Mouse (Mus musculus): ENCODE measurements around the gene E2f2. TPM values are rescaled to one million over a fixed set of nuclear protein-coding genes. Genes with fewer than 3 reads are reported as not detected.

E2f2 gene
- polyA plus RNA-seq, 1 experiment from 2014 or later, result 8.7 TPM

DNA sequence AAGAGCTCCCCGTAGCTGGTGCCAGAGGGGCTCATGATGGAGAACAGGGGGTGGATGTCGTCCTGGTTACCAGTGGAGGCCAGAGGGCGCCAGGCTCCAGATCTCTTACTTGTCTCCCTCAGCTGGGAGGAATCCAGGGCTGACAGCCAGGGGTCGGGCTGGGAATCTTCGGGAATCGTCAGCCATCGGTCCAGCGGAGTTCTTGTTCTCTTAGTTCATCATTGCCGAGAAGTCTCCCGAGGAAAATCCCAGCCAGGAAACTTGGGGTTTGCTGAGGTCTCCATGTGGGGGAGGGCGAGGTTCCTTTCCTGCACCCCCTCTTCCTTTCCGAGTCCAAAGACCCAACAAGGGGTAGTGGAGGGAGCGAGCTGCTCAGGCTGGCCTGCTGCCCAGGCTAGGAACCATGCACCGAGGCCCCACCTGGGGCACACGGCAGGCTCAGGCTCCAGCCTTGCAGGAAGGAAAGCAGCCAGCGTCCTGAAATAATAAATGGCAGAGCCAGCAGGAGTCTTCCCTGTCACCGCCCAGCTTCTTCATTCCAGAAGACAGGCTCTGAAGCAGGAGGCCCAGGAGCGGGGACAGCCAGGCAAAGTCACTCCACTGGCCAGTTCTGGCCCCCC is 46.5 kb downstream of the E2f2 start:
- peaks cover 13% of the 10 kb centered on the region for H3K36me3 ChIP-seq
- 6% methylated on average over 18 of the region's 18 CpGs for WGBS
- peak overlapping the region; percentile 91 for H3K27ac ChIP-seq

DNA sequence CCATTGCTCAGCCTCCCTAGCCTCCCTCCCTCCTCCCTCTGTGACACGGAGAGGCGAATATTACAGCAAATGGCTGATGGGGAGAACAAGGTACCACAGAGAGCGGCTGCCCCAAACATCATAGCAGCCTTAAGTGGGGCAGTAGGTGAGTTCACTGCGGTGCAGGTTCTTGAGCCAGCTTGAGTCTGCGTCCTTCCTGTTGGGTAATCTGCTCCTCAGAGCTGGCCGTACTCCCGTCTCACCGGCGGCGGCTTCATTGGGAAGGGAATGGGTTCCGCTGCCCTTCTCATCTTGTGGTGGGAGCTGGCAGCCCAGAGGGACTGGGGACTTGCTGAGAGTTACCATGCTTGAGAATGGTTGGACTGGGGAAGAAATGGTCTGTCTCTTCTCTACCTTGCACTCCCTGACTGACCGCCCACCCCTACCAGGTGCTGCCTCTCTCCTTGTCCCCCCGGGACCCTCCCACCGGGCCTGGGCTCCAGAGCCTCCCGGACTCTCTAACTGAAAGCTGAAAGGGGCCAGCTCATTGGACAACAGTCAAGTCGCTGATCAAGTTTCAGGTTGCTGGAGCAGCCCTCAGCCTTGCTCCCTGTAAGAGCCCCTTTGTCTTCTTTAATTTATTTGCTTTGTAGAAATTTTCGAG is 48.1 kb downstream of the E2f2 start:
- peak overlapping the region; percentile 72 for H3K27ac ChIP-seq
- H3K4me2 ChIP-seq (replicated peaks), result peak overlapping the region; percentile 57
- H3K4me1 ChIP-seq, result peaks cover 64% of the 10 kb centered on the region
- H3K36me3 ChIP-seq, result 0 out of 2 replicates have a peak, but pooled peaks cover under 1% of the 10 kb centered on the region
- ATAC-seq (ENCODE audit: low FRiP score, low read depth), result peak; percentile 66
- H3K9ac ChIP-seq, result peak overlapping the region; percentile 25; the same call in 1 of the 2 replicates
- H3K4me3 ChIP-seq, result peak overlapping the region; percentile 22
- 6% methylated on average over 16 of the region's 17 CpGs for WGBS
- no peaks in the 10 kb centered on the region for H3K27me3 ChIP-seq
- no peaks in the 10 kb centered on the region for H3K9me3 ChIP-seq

More for the DNA sequence above, 46.5 kb downstream of the E2f2 start:
- peak overlapping the region; percentile 15 for H3K4me3 ChIP-seq
- no peaks in the 10 kb centered on the region for H3K27me3 ChIP-seq
- no peaks in the 10 kb centered on the region for H3K9me3 ChIP-seq
- H3K9ac ChIP-seq, result peak overlapping the region; percentile 36
- H3K4me1 ChIP-seq, result peaks cover 61% of the 10 kb centered on the region
- peak; percentile 81 for ATAC-seq (ENCODE audit: low FRiP score, low read depth)
- peak overlapping the region; percentile 54 for H3K4me2 ChIP-seq (replicated peaks)

DNA sequence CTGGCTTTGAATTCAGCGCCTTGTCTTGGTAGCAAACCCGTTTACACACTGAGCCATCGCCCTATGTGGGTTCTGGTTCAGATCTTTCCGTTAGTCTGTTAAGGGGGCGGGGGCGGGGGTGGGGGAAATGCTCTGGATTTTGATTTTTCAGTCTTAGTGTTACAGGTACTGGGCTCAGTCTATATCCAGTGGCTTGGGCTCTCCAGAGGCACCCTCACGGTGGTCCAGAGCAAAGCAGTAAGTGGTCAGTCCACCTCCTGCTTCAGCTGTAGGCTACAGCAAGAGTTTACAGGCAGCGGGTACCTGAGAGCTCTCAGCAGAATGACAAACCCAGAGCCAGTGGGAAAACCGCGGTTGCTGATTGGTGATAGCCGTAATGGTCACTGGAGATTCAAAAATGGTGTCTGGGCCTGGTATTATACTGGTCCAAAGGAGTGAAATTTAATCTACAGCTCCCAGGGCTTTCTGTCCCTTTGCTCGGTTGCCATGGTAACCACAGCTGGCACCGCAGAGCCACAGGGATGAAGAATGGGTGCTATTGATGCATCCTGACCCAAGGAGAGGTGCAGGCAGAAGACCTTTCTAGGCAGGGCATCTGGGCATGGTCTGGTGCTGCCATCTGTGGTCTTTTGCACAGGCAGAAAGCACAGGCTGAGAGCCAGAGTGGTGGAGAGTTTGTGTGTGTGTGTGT is 51.5 kb downstream of the E2f2 start:
- peak overlapping the region; percentile 35; the same call in 1 of the 2 replicates for H3K9ac ChIP-seq
- H3K27ac ChIP-seq, result no peak overlapping the region
- 71% methylated on average over 13 of the region's 13 CpGs for WGBS

DNA sequence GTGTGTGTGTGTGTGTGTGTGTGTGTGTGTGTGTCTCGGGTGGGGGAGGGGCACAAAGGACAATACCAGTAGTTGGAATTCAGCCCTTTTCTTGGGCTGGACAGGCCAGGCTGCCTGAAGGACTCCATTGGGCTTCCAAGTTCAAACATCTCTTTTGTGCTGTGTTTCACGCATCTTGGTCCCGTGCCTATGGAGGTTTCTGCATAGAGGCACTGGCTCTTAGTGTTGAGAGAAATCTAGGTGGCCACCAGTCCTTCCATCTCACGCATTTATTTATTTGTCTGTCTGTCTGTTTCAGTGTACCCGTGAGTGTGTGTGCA is 52.0 kb downstream of the E2f2 start:
- Histone ChIP-seq H3K9me3 (no peaks in the 10 kb centered on the region), H3K27ac (no peak overlapping the region), H3K36me3 (peaks cover 14% of the 10 kb centered on the region), H3K27me3 (no peaks in the 10 kb centered on the region), H3K4me2 (replicated peaks) (no peak overlapping the region), H3K4me3 (no peak overlapping the region), H3K4me1 (peaks cover 33% of the 10 kb centered on the region), H3K9ac (no peak overlapping the region)
- ATAC-seq (ENCODE audit: low FRiP score, low read depth), result no peak
- 69% methylated on average over 5 of the region's 5 CpGs for WGBS

More for the DNA sequence above, 51.5 kb downstream of the E2f2 start:
- Histone ChIP-seq H3K36me3 (peaks cover 9% of the 10 kb centered on the region), H3K4me3 (no peak overlapping the region), H3K27me3 (no peaks in the 10 kb centered on the region), H3K9me3 (no peaks in the 10 kb centered on the region), H3K4me2 (replicated peaks) (no peak overlapping the region), H3K4me1 (peaks cover 38% of the 10 kb centered on the region)
- no peak for ATAC-seq (ENCODE audit: low FRiP score, low read depth)

DNA sequence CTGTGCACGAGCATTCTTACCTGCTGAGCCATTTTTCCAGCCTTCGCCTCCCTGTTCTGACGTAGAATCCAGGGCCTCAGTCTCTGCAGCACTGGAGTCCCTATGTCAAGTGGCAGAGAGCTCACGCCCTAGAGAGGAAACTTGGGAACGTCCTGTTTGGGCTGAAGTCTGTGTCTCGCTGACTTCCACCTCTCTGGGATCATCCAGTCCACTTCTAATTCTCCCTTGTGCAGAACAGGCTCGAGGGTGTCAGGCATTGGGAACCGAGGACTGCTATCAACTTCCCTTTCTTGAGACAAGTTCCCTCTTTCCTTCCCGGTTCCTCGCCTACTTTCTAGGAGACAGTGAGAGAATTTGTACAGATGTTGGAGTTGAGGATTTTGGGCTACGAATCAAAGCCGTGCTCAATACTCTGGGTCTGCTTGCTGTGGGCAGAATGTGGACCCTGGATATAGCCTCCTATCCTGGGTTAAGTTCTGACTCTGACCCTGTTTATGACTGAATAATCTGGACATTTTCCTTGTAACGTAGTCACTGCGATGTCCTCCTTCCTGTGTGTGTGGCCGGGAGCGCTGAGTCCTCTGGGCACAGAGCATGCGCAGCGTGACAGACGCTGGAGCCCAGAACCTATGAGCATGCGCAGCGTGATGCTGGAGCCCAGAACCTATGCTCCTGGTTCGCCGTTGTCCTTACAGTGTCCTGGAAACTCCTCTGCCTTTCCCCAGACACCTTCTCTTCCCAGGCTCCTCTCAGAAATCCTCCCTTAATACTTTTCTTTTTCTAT is 52.7 kb downstream of the E2f2 start:
- H3K27me3 ChIP-seq, result no peaks in the 10 kb centered on the region
- H3K9ac ChIP-seq, result no peak overlapping the region
- no peak for ATAC-seq (ENCODE audit: low FRiP score, low read depth)
- H3K4me1 ChIP-seq, result peaks cover 26% of the 10 kb centered on the region
- no peaks in the 10 kb centered on the region for H3K9me3 ChIP-seq
- H3K27ac ChIP-seq, result no peak overlapping the region
- no peak overlapping the region for H3K4me2 ChIP-seq (replicated peaks)
- H3K4me3 ChIP-seq, result no peak overlapping the region
- H3K36me3 ChIP-seq, result peaks cover 21% of the 10 kb centered on the region
- 81% methylated on average over 23 of the region's 23 CpGs for WGBS

DNA sequence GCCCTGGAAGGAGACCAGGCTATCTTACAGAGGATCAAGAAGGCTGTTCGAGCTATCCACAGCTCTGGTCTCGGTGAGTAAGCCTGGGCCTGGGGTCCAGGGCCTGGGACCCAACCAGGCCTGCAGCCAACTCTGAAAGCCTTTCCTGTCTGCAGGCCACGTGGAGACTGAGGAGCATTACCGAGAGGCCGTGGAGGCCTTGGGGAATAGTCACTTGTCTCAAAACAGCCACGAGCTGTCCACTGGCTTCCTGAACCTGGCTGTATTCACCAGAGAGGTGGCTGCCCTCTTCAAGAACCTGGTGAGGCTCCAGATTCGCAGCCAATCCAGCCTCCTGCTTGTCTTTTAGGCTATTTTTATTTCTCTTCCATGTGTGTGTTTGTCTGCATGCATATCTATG is 55.2 kb downstream of the E2f2 start:
- no peak overlapping the region for H3K4me3 ChIP-seq
- H3K4me2 ChIP-seq (replicated peaks), result no peak overlapping the region
- no peak overlapping the region for H3K27ac ChIP-seq
- WGBS, result 76% methylated on average over 7 of the region's 7 CpGs
- peaks cover 28% of the 10 kb centered on the region for H3K36me3 ChIP-seq
- H3K9me3 ChIP-seq, result no peaks in the 10 kb centered on the region
- no peaks in the 10 kb centered on the region for H3K27me3 ChIP-seq
- H3K9ac ChIP-seq, result no peak overlapping the region
- ATAC-seq (ENCODE audit: low FRiP score, low read depth), result no peak
- H3K4me1 ChIP-seq, result peaks cover 13% of the 10 kb centered on the region; the same call in 1 of the 2 replicates

DNA sequence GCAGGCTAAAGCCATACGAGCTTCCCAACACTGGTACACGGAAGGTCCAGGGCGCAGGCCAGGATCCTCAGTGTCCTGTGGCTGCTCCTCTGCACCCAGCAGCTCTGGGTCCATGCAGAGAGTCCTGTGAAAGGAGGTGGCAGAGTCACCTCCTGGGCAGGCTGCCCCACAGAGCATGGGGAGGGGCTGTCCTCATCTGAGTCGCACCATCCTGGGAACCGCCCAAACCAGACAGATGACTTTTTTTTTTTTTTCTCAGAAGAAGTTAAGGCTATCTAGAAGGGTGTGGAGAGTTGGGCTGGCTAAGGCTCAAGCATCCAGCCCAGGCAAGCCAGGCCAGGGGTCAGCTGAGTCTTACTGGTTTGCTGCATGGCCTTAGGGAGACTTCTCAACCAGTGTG is 56.4 kb downstream of the E2f2 start:
- H3K9ac ChIP-seq, result no peak overlapping the region
- H3K27ac ChIP-seq, result no peak overlapping the region
- H3K9me3 ChIP-seq, result no peaks in the 10 kb centered on the region
- H3K27me3 ChIP-seq, result no peaks in the 10 kb centered on the region
- ATAC-seq (ENCODE audit: low FRiP score, low read depth), result no peak
- WGBS, result 72% methylated on average over 5 of the region's 5 CpGs
- H3K36me3 ChIP-seq, result peaks cover 34% of the 10 kb centered on the region
- peaks cover 9% of the 10 kb centered on the region; the same call in 1 of the 2 replicates for H3K4me1 ChIP-seq
- no peak overlapping the region for H3K4me2 ChIP-seq (replicated peaks)
- no peak overlapping the region for H3K4me3 ChIP-seq

DNA sequence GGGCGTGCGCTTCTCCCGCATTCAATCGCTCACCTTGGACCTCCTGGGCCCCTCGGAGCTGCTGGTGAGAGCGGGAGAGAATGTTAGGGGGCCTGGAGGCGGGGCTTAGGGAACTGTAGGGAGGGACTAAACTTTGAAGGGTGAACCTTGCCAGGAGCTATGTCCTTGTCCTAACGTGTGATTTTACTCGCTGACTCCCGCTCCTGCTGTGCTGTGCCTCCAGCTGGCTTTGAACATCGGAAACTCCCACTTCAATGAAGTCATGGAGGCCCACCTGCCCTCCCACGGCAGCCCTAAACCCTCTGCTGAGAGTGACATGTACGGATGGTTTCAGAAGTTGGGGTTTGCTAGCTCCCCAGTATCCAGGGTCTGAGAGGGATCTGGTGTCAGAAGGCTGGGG is 66.5 kb downstream of the E2f2 start:
- Histone ChIP-seq H3K27me3 (peaks cover 68% of the 10 kb centered on the region), H3K4me3 (no peak overlapping the region), H3K4me1 (peaks cover 6% of the 10 kb centered on the region), H3K9me3 (no peaks in the 10 kb centered on the region), H3K27ac (no peak overlapping the region), H3K4me2 (replicated peaks) (peak overlapping the region; percentile 30), H3K9ac (no peak overlapping the region), H3K36me3 (peaks cover 90% of the 10 kb centered on the region)
- 16% methylated on average over 13 of the region's 13 CpGs for WGBS
- no peak for ATAC-seq (ENCODE audit: low FRiP score, low read depth)

DNA sequence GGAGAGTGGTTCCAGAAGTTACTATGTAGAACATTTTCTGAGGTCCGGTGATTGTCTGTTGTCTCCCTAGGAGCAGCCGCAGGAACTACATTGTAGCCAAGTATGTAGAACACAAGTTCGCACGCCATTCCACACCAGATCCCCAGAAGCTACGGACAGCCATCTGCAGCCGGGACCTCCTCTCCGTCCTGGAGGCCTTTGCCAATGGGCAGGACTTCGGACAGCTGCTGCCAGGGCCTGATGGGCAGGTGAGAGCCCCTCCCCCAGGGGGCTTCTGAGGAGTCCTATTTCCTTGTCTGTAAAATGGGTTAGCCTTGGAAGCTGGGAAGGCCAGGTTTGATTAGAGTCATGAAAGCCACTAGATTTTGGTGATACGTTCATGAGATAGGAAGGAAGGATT is 66.9 kb downstream of the E2f2 start:
- H3K4me2 ChIP-seq (replicated peaks), result no peak overlapping the region
- peaks cover 6% of the 10 kb centered on the region for H3K4me1 ChIP-seq
- no peak overlapping the region for H3K9ac ChIP-seq
- H3K36me3 ChIP-seq, result peaks cover 90% of the 10 kb centered on the region
- no peak overlapping the region for H3K27ac ChIP-seq
- no peak for ATAC-seq (ENCODE audit: low FRiP score, low read depth)
- 62% methylated on average over 9 of the region's 9 CpGs for WGBS
- H3K9me3 ChIP-seq, result no peaks in the 10 kb centered on the region
- peaks cover 69% of the 10 kb centered on the region for H3K27me3 ChIP-seq
- no peak overlapping the region for H3K4me3 ChIP-seq

DNA sequence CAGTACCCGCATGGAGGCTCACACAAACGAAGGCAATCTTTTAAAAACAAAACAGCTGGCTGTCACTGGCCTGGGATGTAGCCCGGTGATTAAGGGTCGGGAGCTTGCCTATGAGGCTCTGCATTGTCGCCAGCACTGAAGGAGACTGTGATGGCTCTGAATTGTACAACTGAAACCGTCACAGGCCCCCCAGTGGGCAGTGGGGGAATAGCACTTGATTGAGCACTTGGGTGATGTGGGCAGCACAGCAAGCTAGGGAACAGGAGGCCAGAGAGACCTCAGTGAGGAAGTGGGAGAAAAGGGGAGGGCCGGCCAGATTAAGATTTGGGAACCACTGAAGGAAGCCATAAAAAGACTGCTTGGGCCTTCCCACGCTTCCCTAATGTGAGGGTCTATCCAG is 67.4 kb downstream of the E2f2 start:
- Histone ChIP-seq H3K27ac (no peak overlapping the region), H3K4me2 (replicated peaks) (no peak overlapping the region)
- ATAC-seq (ENCODE audit: low FRiP score, low read depth), result no peak

DNA sequence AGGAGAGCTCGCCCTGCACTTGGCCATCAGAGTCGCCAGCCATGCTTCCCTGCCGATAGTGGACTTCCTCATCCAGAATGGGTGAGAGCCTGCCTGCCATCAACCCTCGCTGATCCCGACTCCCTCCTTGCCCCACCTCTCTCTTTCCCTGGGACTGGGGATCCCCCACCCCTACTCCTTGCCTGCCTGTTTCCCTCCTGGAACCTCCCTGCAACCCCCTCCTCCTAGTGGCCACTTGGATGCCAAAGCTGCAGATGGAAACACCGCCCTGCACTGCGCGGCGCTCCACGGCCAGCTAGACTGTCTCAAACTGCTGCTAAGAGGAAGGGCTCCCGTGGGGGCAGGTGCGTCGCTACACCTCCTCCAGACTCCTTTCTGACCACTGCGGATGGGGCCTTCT is 67.9 kb downstream of the E2f2 start:
- no peak for ATAC-seq (ENCODE audit: low FRiP score, low read depth)
- no peaks in the 10 kb centered on the region for H3K9me3 ChIP-seq
- 67% methylated on average over 14 of the region's 14 CpGs for WGBS
- H3K9ac ChIP-seq, result no peak overlapping the region
- no peak overlapping the region for H3K4me3 ChIP-seq
- peaks cover 6% of the 10 kb centered on the region for H3K4me1 ChIP-seq
- no peak overlapping the region for H3K4me2 ChIP-seq (replicated peaks)
- peaks cover 91% of the 10 kb centered on the region for H3K36me3 ChIP-seq
- peaks cover 77% of the 10 kb centered on the region for H3K27me3 ChIP-seq
- no peak overlapping the region for H3K27ac ChIP-seq

More for the DNA sequence above, 67.4 kb downstream of the E2f2 start:
- Histone ChIP-seq H3K4me3 (no peak overlapping the region), H3K4me1 (peaks cover 6% of the 10 kb centered on the region), H3K9ac (no peak overlapping the region), H3K36me3 (peaks cover 90% of the 10 kb centered on the region), H3K27me3 (peaks cover 72% of the 10 kb centered on the region), H3K9me3 (no peaks in the 10 kb centered on the region)
- WGBS, result 21% methylated on average over 8 of the region's 8 CpGs

DNA sequence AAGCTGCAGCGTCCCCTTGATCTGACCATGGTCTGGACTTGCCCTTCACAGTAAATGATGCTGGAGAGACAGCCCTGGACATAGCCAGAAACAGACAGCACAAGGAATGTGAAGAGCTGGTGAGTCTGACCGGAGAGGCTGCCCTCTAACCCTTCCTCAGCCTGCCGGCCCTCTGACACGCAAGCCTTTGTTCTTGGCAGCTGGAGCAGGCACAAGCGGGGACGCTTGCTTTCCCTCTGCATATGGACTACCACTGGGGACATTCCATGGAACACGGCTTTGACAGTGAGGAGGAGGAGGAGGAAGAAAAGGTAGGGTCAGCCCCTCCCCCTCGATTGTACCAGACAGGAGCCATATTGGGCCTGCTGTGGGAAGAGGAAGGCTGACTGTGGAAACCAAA is 68.8 kb downstream of the E2f2 start:
- no peak overlapping the region for H3K4me2 ChIP-seq (replicated peaks)
- H3K4me3 ChIP-seq, result no peak overlapping the region
- H3K27ac ChIP-seq, result no peak overlapping the region
- ATAC-seq (ENCODE audit: low FRiP score, low read depth), result no peak
- H3K27me3 ChIP-seq, result peaks cover 84% of the 10 kb centered on the region
- H3K9me3 ChIP-seq, result no peaks in the 10 kb centered on the region
- H3K36me3 ChIP-seq, result peaks cover 87% of the 10 kb centered on the region
- H3K9ac ChIP-seq, result no peak overlapping the region
- 64% methylated on average over 8 of the region's 8 CpGs for WGBS
- H3K4me1 ChIP-seq, result peaks cover 10% of the 10 kb centered on the region

Data from limb, embryonic 13.5 days (tissue).